Mouse (Mus musculus): ENCODE measurements around the gene E330014E10Rik.
"Not testable (repeated sequence)": the region's sequence is repeated elsewhere in the genome, so short reads cannot be mapped to it uniquely, and the experiment has no call there.

E330014E10Rik gene

DNA sequence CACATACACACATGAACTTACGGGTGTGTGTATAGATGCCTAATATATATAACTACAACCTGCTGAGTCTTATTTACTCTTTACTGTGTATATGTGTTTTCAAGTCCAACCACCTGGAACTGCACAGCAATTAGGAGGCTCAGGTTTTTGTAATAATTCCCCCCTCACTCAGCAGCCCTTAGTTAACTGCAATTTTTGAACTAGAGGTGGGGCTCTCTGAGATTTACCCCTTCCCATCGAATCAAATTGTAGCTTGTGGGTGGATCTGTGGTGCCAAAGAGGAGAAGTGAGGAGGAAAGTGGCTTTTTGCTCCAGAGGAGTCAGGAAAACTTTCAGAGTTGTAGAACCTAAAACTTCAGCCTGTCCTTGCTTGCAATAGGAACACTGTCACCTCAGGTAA lies at the start of gene E330014E10Rik:
Gene E330014E10Rik, plus strand, starts transcription at position 301 of the 400 bp plus-strand sequence.
- not testable (repeated sequence) for DNase-seq (ENCODE audit: low read depth, low spot score)

DNA sequence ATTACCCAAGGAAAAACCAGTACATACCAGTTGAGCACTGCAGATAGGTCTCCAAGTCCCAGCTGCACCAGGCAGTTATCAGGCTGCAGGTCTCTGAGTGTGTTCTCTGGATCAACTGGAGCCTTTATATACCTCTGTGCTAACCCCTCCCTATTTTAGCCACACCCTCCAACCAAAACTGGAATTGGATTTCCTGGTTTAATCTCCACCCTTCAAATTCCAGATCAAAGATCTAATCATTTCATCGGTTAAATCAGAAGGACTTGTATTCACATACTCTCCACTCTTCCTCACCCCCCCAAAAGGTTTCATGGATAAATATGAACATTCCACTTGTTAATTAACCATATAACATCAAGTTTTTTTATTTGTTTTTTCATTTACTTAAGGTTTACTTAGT lies 39.7 kb upstream of the E330014E10Rik start, which contains the start of gene Gm7978:
Gene Gm7978, minus strand, starts transcription at position 101 of the 400 bp plus-strand sequence.
- DNase-seq (ENCODE audit: low read depth, low spot score) = not testable (repeated sequence)

DNA sequence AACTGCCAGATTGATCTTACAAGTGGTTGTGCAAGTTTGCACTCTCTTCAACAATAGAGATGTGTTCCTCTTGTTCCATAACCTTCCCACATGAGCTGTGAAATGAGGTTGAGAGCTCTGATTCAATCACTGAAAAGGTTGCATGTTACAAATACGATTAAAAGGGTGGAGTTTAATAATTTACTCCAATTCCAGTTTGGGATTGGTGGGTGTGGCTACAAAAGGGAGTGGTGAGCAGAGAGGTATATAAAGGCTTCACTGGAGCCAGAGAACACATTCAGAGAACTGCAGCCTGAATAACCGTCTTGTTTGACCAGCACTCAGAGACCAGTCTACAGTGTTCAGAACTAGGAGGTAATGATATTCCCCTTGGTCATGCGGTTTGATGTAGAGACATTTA lies 34.1 kb upstream of the E330014E10Rik start, which contains the start of gene Gm7982:
Gene Gm7982, plus strand, starts transcription at position 301 of the 400 bp plus-strand sequence.
- DNase-seq (ENCODE audit: low read depth, low spot score) = not testable (repeated sequence)

DNA sequence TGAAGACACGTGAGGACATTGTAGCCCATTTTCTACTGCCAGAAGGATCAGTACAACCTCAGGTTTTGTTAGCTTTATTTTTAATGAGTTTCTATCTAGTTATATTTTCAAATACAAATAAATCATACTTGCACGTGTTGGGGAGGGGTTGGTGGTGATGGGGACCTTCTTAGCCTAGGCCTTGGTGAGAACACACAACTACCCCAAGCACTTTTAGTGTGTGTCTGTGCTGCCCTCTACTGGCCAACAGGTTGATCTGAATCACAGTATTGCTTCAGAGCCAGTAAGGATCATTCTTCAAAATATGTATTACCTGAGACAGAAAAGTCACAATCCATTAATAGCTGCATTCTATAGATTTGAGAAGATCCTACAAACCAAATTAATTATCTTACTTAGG lies 35.1 kb downstream of the E330014E10Rik start:
- DNase-seq (ENCODE audit: low read depth, low spot score) = not testable (repeated sequence)

DNA sequence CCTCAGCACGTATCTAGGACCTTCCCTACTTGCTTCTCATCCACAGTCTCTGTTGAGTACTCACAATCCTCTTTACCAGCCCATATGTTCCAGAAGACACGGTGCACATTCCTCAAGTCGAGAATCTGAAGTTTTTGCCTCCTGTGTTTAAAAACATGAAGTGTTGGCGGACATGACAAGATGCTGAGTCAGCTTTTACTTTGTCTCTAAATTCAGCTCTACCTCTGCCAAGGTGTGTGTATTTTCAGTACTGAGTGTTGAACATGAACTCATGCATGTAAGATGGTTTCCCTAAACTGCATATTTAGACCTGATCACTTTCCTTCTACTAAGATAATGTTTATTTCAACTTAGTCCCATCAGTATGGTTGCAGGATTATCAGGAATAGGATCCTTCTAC lies 60.8 kb downstream of the E330014E10Rik start:
- DNase-seq (ENCODE audit: low read depth, low spot score) = no peak

DNA sequence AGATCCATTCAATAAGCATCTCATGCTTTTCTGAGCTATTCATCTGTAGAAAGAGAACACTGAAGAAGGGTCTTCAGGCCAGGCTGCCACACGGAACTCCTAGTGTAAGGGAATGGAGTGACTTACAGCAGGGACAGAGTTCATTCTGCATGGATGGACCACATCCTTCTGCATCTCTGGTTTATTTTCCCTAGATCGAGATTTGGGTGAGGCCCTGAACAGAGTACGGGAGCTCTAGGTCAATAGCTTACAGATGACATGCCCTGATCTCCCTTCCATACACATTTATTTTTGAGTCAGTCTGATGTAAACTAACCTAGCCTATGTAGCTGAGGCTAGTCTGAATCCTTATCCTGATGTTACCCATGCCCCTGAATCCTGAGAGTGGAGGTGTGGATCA lies 78.2 kb downstream of the E330014E10Rik start:
- no peak for DNase-seq (ENCODE audit: low read depth, low spot score)

Measured in CD4-positive, CD25-positive, alpha-beta regulatory T cell, adult 2 months (primary cell).